Mouse (Mus musculus): ENCODE results near the gene Dcdc2c. TPM values are rescaled to one million over a fixed set of nuclear protein-coding genes. Genes with fewer than 3 reads are reported as not detected.

The Dcdc2c gene
- polyA plus RNA-seq, 2 experiments from 2014 or later: not detected

GRCm38 (mm10) chr12:28436536-28436935 lies 115.7 kb downstream of the Dcdc2c start:
- ATAC-seq: no peak

- ATAC-seq: no peak
Observed at GRCm38 (mm10) chr12:28432729-28433067, 119.5 kb downstream of the Dcdc2c start.

- no peak for ATAC-seq
Observed at GRCm38 (mm10) chr12:28431832-28432728, 120.1 kb downstream of the Dcdc2c start.

GRCm38 (mm10) chr12:28429856-28430255 lies 122.3 kb downstream of the Dcdc2c start:
- ATAC-seq: no peak

GRCm38 (mm10) chr12:28416957-28417356 lies 135.2 kb downstream of the Dcdc2c start:
- ATAC-seq: no peak

- no peak for ATAC-seq
Observed at GRCm38 (mm10) chr12:28407656-28408405, 144.4 kb downstream of the Dcdc2c start.

- no peak for ATAC-seq
Observed at GRCm38 (mm10) chr12:28402256-28402655, 149.9 kb downstream of the Dcdc2c start.

- ATAC-seq: no peak
Observed at GRCm38 (mm10) chr12:28401372-28401771, 150.8 kb downstream of the Dcdc2c start.

GRCm38 (mm10) chr12:28392129-28392528 lies 160.1 kb downstream of the Dcdc2c start:
- no peak for ATAC-seq

Other genes with a start within 250 kb of the Dcdc2c start
- not detected for gene Allc, start 30.1 kb upstream of the Dcdc2c start, polyA plus RNA-seq (2017; shearing (Covaris generic))
- gene Colec11, start 71.0 kb upstream of the Dcdc2c start, polyA plus RNA-seq (2017; shearing (Covaris generic)): under 1 TPM in 1 of 2 experiments, not detected in 1; 0.34 TPM
- 1,000 to 10,000 TPM; 1,659 to 2,490 TPM for gene Rps7, start 83.6 kb upstream of the Dcdc2c start, polyA plus RNA-seq (2017; shearing (Covaris generic))
- gene Rnaseh1, start 97.2 kb upstream of the Dcdc2c start, polyA plus RNA-seq (2017; shearing (Covaris generic)): 10 to 100 TPM; 28.9 to 29.2 TPM
- gene Adi1, start 122.8 kb upstream of the Dcdc2c start, polyA plus RNA-seq (2017; shearing (Covaris generic)): 10 to 100 TPM; 34.9 to 47.6 TPM
- 10 to 100 TPM; 31.6 to 46.1 TPM for gene Trappc12, start 198.1 kb upstream of the Dcdc2c start, polyA plus RNA-seq (2017; shearing (Covaris generic))
- gene Eipr1, start 199.4 kb upstream of the Dcdc2c start, polyA plus RNA-seq (2017; shearing (Covaris generic)): 10 to 100 TPM; 30.1 to 43.8 TPM

All from activated CD4-positive, CD25-positive, alpha-beta regulatory T cell, adult 4 months (primary cell).